Mouse (Mus musculus): ENCODE measurements around the gene Sik3. TPM values are rescaled to one million over a fixed set of nuclear protein-coding genes. Genes with fewer than 3 reads are reported as not detected.

Sik3 gene
- total RNA-seq, 2 experiments from 2014 or later, result 38.0 to 41.1 TPM

DNA sequence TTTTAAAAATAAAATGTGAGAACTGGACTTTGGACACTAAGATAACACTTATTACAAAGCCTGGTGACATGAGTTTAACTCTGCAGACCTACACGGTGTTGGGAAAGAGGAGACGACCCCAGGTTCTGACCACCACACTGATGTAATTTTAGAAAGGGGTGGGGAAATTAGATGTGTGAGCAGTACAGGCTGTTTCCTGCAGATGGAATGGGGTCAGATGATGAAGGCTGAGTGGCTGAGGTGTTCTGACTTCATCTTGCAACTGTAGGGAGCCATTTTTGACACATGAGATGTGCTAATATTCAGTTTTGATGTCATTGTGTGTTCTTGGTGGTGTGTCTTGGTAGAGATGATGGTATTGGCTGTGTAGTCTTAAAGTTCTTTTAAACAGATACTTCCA, 28.6 kb downstream of the Sik3 start:
- Histone ChIP-seq H3K4me3 (no peak overlapping the region), H3K27ac (no peak overlapping the region)
- TF ChIP-seq CTCF (IDR thresholded peaks at IDR 0.05), result no peak
- DNase-seq, result no peak
- intact Hi-C loops (cut with DNase I), result no loop called here

DNA sequence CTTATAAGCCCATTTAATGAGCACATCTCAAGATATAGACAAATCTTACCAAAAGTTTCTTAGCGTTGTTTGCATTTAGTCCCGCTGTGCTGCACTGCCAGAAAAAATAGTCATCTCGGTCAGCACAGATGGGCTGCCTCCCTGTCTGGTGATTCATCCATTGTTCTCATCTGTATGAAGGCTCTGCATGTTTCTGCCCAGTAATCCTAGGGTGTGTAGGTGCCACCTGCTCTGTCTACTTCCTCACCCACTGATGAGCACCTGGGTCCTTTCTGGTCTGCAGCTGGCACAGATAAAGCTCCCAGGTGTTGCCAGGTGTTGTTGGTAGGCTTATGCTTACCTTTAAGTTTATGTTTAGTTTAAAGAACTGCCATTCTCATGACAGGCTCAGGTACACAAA, 29.8 kb downstream of the Sik3 start:
- no peak overlapping the region for H3K4me3 ChIP-seq
- DNase-seq, result no peak
- intact Hi-C loops (cut with DNase I), result no loop called here
- no peak overlapping the region for H3K27ac ChIP-seq
- TF ChIP-seq CTCF (IDR thresholded peaks at IDR 0.05), result no peak

DNA sequence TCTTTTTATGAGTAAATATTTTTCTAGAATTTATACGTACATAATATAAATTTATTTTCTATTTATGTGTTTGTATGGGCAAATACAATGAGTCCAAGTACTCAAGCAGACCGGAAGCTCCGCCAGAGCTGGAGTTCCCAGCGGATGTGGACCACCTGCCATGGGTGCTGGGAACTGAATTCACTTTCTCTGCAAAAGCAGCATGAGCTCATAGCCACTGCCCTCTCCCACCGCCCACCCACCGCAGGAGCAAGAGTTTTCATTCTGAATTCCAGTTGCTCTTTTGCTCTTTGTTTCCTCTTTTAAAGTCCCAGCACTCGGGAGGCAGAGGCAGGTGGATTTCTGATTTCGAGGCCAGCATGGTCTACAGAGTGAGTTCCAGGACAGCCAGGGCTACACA, 31.0 kb downstream of the Sik3 start:
- no peak for TF ChIP-seq CTCF (IDR thresholded peaks at IDR 0.05)
- DNase-seq, result no peak
- H3K4me3 ChIP-seq, result no peak overlapping the region
- intact Hi-C loops (cut with DNase I), result no loop called here
- H3K27ac ChIP-seq, result no peak overlapping the region

DNA sequence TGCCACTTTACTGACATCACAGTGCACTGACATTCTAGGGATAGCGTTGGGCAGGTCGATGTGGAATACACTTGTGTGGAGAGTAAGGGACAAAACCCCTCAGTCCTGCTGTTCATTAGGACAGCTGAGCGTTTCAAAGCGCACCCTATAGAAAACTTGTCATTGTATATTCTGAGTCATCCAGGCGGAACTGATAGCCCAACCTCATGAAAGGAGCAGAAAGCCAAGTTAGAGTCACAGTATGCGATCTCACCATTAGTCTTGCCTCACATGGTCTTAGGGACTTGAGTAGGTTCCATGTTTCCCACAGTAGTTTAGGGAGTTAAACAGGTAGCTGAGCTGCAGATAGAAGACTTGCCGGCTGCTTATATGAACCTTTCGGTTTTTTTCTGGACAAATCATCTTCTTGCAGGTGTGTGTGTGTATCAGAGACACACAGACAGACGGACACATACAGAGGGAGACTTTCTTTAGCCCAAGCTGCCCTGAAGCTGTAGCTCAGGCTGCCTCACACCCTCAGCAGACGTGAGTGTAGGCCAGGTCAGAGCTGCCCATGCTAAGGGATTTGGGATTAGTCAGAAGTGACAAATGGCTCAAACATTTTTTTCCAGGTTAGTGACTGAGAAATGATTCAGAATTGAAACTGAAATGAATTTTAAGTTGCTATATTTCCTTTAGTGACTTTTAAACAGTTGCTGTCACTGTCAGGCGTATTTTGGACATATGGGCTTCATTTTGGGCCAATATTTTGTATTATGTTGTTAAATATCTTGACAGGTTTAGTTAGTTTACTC, 34.3 kb downstream of the Sik3 start:
- H3K27ac ChIP-seq, result no peak overlapping the region
- H3K4me3 ChIP-seq, result no peak overlapping the region
- no peak for TF ChIP-seq CTCF (IDR thresholded peaks at IDR 0.05)
- intact Hi-C loops (cut with DNase I), result no loop called here
- no peak for DNase-seq

DNA sequence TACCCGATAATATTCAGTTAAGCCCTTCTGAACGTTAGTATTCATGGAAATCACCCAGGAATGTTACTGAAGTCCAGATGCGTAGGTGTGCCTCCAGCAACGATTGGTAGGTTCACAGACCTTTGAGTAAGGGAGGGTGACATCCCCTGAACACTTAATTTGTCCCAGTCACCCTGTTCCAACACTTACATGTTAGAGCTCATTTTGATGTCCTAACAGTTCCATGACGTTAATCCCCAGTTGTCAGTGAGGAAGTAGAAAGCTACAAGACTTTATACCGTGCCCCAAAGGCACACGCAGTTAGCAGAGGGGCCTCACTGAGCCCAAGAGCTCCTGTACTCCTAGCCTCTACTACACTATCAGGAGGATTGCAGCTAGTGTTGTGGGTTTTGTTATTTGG, 36.9 kb downstream of the Sik3 start:
- intact Hi-C loops (cut with DNase I), result no loop called here
- TF ChIP-seq CTCF (IDR thresholded peaks at IDR 0.05), result no peak
- Histone ChIP-seq H3K4me3 (no peak overlapping the region), H3K27ac (no peak overlapping the region)
- DNase-seq, result no peak

DNA sequence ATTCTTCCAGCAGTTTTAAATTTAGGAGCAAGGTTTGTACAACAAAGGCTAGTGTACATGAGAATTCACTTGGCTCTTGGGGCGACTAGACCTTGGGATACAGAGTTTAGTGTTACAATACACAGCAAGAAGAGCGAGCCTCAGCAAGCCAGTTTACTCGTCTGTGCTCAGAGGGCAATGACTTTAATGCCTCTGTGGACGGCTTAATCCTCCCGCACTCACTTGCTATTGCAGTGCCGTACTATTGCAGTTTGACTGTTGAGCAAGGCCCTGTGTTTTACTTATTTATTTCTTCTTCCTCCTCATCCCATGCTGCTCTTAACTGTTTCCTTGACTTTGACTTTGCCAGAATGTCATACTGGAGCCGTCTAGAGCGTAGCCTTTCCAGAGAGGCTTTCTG, 37.6 kb downstream of the Sik3 start:
- DNase-seq, result no peak
- Histone ChIP-seq H3K4me3 (no peak overlapping the region), H3K27ac (no peak overlapping the region)
- no peak for TF ChIP-seq CTCF (IDR thresholded peaks at IDR 0.05)
- intact Hi-C loops (cut with DNase I), result no loop called here

DNA sequence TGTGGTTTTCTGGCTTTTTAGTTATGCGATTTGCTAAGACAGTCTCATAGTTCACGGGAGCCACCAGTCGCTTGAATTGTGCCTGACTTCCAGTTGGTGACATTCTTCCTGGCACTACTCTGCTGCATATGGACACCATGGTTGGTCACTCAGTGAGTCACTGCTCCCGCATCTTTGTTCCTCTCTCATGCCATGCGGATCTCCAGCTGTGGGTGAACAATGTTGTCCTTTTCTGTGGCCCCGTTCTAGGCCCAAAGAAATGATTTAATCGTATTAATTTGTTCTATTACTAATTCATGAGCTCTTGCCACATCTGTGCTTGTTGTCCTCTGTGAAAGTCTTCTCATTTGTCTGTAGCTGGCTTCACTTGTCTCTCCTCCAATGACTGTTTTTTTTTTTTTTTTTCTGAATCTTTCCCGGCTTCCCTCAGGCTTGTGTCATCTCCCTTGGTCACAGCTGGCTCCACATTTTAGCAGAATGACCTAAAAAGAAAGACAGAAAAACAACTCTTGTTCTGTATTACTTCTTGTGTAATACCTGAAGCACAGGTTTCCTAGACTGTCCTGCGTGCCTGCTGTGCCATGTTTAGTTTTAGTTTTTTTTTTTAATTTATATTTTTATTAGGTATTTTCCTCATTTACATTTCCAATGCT, 40.5 kb downstream of the Sik3 start:
- no peak for DNase-seq
- TF ChIP-seq CTCF (IDR thresholded peaks at IDR 0.05), result no peak
- Histone ChIP-seq H3K27ac (no peak overlapping the region; the same call in 1 of the 2 replicates), H3K4me3 (no peak overlapping the region)
- intact Hi-C loops (cut with DNase I), result no loop called here

DNA sequence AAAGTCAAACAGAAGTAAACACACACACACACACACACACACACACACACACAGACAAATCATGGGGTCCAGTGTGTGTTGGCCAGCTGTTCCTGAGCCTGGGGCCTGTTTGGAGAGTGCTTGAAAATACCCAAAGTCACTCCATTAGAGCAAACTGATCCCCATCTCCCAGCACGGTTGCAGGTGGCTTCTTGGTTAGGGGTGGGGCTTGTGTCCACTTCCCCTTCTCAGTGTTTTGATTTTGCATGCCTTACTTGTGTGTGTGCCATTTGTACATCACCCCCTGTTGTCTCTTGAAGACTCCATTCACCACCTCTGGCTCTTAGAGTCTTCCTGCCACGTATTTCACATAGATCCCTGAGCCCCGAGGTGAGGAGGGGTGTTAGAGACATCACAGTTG, 45.4 kb downstream of the Sik3 start:
- TF ChIP-seq CTCF (IDR thresholded peaks at IDR 0.05), result no peak
- intact Hi-C loops (cut with DNase I), result loop anchor here (2.0 kb wide), 1 partner anchor 39 kb away; no protein-coding TSS in a partner anchor
- DNase-seq, result no peak
- Histone ChIP-seq H3K27ac (no peak overlapping the region), H3K4me3 (no peak overlapping the region)

DNA sequence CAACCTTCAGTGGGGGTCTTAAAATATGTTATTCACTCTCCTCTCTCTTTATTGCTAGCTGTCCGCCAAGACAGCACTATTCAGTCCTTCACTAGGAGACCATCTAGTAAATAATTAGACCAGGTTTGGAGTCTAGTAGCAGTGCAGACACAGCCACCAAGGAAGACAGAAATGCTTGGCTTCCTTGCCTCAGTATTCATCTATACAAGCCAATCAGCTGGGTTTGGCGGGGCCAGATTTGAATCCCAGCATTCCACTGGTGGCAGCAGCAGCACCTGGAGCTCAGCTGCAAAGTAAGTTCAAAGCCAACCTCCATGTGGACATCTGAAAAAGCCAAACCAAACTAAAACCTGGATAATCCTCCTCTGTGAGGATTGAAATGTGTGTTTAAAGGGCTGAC, 47.6 kb downstream of the Sik3 start:
- intact Hi-C loops (cut with DNase I), result no loop called here
- DNase-seq, result no peak
- Histone ChIP-seq H3K4me3 (no peak overlapping the region), H3K27ac (no peak overlapping the region)
- no peak for TF ChIP-seq CTCF (IDR thresholded peaks at IDR 0.05)

DNA sequence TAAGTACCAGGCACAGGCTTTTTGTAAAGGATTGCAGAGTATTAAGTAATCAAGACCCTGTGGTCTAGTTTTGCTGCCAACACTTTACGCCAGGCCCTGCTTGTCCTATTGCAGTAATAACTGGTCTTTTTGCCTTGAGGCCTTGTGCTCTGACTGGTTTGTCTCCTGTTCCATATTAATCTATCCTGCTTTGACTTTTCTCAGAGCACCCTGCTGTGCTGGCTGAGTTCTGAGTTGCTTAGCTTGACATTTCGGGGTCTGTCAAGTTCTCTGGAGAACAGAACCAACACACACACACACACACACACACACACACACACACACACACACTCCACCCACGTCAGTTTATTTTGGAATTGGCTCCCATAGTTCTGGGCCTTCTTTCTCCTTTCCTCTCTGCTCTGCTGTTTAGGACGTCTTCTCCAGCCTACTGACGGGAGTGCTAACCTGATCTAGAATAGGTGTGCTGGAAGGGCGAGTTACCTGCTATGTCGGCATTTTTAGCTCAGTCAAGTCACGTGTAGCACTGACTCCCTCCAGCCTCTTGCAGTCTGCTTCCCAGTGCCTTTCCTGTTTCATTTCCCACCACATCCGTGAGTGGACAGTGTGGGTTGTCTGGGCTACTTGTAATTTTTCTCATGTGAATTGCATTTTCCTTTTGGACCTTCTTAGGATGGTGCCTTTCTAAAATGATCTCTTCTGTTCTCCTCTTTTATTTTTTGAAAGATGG, 49.2 kb downstream of the Sik3 start:
- TF ChIP-seq CTCF (IDR thresholded peaks at IDR 0.05), result no peak
- intact Hi-C loops (cut with DNase I), result no loop called here
- Histone ChIP-seq H3K4me3 (no peak overlapping the region), H3K27ac (peak overlapping the region; percentile 56)
- peak; percentile 48 for DNase-seq

DNA sequence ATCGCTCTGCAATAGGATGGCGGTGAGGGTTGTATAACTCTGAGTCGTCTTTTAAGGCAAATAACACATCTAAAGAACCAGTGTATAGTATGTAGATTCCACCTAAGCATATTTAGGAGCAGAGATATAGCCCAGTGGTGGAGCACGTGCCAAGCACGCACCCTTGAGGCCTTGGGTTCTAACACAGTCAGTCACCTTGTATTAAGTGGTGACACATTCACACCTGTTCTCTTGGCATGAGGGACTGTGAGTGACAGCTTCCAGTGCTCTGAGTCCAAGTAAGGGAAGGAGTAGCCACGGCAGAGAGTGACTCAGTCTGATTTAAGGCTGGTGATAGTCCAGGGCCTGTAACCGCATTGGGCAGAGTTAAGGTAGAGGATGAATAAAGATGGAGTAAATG, 51.7 kb downstream of the Sik3 start:
- no peak for DNase-seq
- no peak for TF ChIP-seq CTCF (IDR thresholded peaks at IDR 0.05)
- intact Hi-C loops (cut with DNase I), result no loop called here
- Histone ChIP-seq H3K4me3 (no peak overlapping the region), H3K27ac (peak overlapping the region; percentile 46)

DNA sequence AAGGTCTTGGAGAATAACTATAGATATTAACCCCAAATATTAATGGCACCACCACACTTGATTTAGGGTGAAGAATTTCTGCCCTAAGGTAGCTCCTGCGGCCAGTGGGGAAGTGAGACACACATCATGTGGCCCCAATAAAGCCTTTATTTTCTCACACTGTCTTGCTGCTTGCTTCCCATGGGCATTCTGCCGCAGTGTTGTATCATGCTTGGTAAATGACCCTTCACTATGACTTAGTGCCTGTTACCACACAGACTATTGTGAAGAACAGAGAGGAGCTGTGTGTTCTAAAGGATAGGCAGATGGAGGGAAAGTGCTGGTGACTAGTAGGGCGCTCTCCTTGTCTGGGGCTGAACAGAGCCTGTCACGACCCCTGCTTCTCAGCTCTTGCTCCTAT, 54.1 kb downstream of the Sik3 start:
- Histone ChIP-seq H3K27ac (peak overlapping the region; percentile 81), H3K4me3 (no peak overlapping the region)
- intact Hi-C loops (cut with DNase I), result no loop called here
- DNase-seq, result no peak
- TF ChIP-seq CTCF (IDR thresholded peaks at IDR 0.05), result no peak

DNA sequence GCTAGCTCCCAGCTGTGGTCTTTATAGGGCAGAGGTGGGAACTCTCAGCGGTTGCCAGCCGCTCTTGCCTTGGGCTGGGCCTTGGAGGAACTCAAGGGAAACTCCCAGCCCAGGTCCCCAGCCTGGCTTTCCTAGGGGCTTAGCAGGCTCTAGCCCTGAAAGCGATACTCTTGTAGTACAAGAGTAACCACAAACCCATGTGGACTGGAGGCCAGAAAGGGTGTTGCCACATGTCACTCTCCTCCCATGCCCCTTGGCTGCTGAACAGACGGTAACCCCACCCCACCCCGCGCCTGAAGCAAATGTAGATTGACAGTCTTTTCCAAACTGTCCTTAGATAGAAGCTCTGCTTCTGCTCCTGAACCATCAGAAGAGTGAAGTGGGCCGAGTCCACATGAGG, 55.1 kb downstream of the Sik3 start:
- no peak for TF ChIP-seq CTCF (IDR thresholded peaks at IDR 0.05)
- Histone ChIP-seq H3K4me3 (no peak overlapping the region), H3K27ac (peak overlapping the region; percentile 81)
- DNase-seq, result peak; percentile 88
- intact Hi-C loops (cut with DNase I), result no loop called here
